Comparison of ENCODE assay signal across 9 mouse cellular contexts in the genomic region with DNA sequence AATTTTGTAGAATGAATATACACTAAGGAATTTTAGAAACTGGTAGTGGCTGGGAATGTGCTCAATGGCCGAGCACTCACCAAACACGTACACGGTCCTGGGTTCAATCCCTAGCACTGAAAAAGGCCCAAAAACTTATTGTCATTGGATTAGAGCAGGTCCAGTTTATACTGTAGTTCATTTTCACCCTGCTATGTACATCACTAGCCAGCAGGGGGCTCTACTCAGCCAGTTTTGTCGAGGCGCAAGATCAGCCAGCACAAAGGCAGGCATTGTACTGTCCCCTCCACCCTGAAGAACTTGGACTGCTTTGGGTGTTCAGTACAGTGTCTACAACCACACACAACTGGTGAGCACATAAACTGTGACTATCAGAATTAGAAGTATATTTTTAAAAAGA. TPM values are rescaled to one million over a fixed set of nuclear protein-coding genes. Genes with fewer than 3 reads are reported as not detected.
DNase-seq lines count a peak whose midpoint lies in the region; ATAC-seq and TF ChIP-seq lines count a peak whose summit lies in the region.
"Had no signal": no experiment of that assay in that cellular context is flagged by ENCODE, and none has a peak within 500 bp of the region (broad histone marks: within the 10 kb centered on the region; RNA-seq: fewer than 3 reads in every experiment).

No protein-coding gene starts in this region.

- TF ChIP-seq CTCF in C2C12 (IDR thresholded peaks at IDR 0.05; ENCODE audit: control insufficient read depth, insufficient read depth, insufficient read length) = peak; percentile 71
- peak; percentile 90 for TF ChIP-seq CTCF in forebrain, postnatal 0 days (IDR thresholded peaks at IDR 0.05; ENCODE audit: low read depth)

- H3K9me3 ChIP-seq in forebrain, postnatal 0 days (ENCODE audit: low read length) = no peaks in the 10 kb centered on the region
- H3K9me3 ChIP-seq in limb, embryonic 14.5 days (ENCODE audit: control insufficient read depth, low read length) = no peaks in the 10 kb centered on the region
- H3K9me3 ChIP-seq: heart, embryonic 13.5 days had no signal

- peaks cover 9% of the 10 kb centered on the region for H3K27me3 ChIP-seq in C2C12 (ENCODE audit: control insufficient read depth, insufficient read depth, insufficient read length)
- 0 out of 2 replicates have a peak, but pooled peaks cover 2% of the 10 kb centered on the region for H3K27me3 ChIP-seq in forebrain, postnatal 0 days (ENCODE audit: insufficient read depth, low read length)
- no peaks in the 10 kb centered on the region for H3K27me3 ChIP-seq in limb, embryonic 14.5 days (ENCODE audit: control insufficient read depth, insufficient read depth, low read length)

- DNase-seq in NIH3T3 (ENCODE audit: low read depth) = peak; percentile 88
- peak; percentile 85 for DNase-seq in cerebellum, adult 9-10 months
- DNase-seq in forebrain, postnatal 0 days = peak; percentile 88
- peak; percentile 26 to 65 for DNase-seq in kidney, adult 8-10 months
- DNase-seq in limb, embryonic 14.5 days (ENCODE audit: low spot score) = peak; percentile 79
- peak; percentile 75 for DNase-seq in neural tube, embryonic 10.5 days (ENCODE audit: extremely low spot score, low spot score)
- DNase-seq in testis, postnatal 14 days (ENCODE audit: low spot score) = peak; percentile 47

- WGBS in forebrain, postnatal 0 days = 5% methylated on average over 5 of the region's 5 CpGs
- 15% methylated on average over 5 of the region's 5 CpGs for WGBS in limb, embryonic 14.5 days

- ATAC-seq in forebrain, postnatal 0 days = peak; percentile 89
- ATAC-seq in limb, embryonic 14.5 days (ENCODE audit: low FRiP score, low read depth) = peak; percentile 73

- no peaks in the 10 kb centered on the region for H3K79me3 ChIP-seq in C2C12 (ENCODE audit: low read depth)

- H3K79me2 ChIP-seq in C2C12 (ENCODE audit: control insufficient read depth, insufficient read depth) = no peaks in the 10 kb centered on the region

- H3K27ac ChIP-seq in forebrain, postnatal 0 days (ENCODE audit: low read depth, low read length) = no peak overlapping the region
- H3K27ac ChIP-seq in limb, embryonic 14.5 days (replicated peaks; ENCODE audit: low read depth, low read length) = no peak overlapping the region
- H3K27ac ChIP-seq: heart, embryonic 13.5 days had no signal

- peaks cover 6% of the 10 kb centered on the region for H3K36me3 ChIP-seq in C2C12 (ENCODE audit: control insufficient read depth, insufficient read depth)
- no peaks in the 10 kb centered on the region for H3K36me3 ChIP-seq in forebrain, postnatal 0 days (ENCODE audit: insufficient read depth)
- peaks cover under 1% of the 10 kb centered on the region; the same call in 1 of the 2 replicates for H3K36me3 ChIP-seq in limb, embryonic 14.5 days (ENCODE audit: control insufficient read depth, insufficient read depth, low read length)

- no peak overlapping the region for H3K9ac ChIP-seq in forebrain, postnatal 0 days
- no peak overlapping the region for H3K9ac ChIP-seq in limb, embryonic 14.5 days (ENCODE audit: low read depth, low read length, severe bottlenecking)
- H3K9ac ChIP-seq: heart, embryonic 13.5 days had no signal

- TF ChIP-seq POLR2A in limb, embryonic 14.5 days (IDR thresholded peaks at IDR 0.05; ENCODE audit: borderline replicate concordance, extremely low read depth, insufficient read depth, insufficient read length) = 0 out of 2 replicates have a peak, but pooled peaks have one; percentile 12

- H3K4me3 ChIP-seq in C2C12 (ENCODE audit: insufficient read depth, poor library complexity, severe bottlenecking) = no peak overlapping the region
- no peak overlapping the region for H3K4me3 ChIP-seq in forebrain, postnatal 0 days (ENCODE audit: low read depth, low read length)
- H3K4me3 ChIP-seq in limb, embryonic 14.5 days (replicated peaks; ENCODE audit: low read length) = no peak overlapping the region
- H3K4me3 ChIP-seq: heart, embryonic 13.5 days had no signal

- H3ac ChIP-seq in C2C12 (ENCODE audit: control insufficient read depth, insufficient read length, low read depth) = no peak overlapping the region

- H3K4me2 ChIP-seq in forebrain, postnatal 0 days (ENCODE audit: low read depth) = no peak overlapping the region
- no peak overlapping the region for H3K4me2 ChIP-seq in limb, embryonic 14.5 days (replicated peaks; ENCODE audit: low read depth, low read length, severe bottlenecking)
- H3K4me2 ChIP-seq: heart, embryonic 13.5 days had no signal

- H3K4me1 ChIP-seq in forebrain, postnatal 0 days (ENCODE audit: insufficient read depth) = no peaks in the 10 kb centered on the region
- H3K4me1 ChIP-seq in limb, embryonic 14.5 days (ENCODE audit: control insufficient read depth, insufficient read depth, low read length) = no peaks in the 10 kb centered on the region

TF ChIP-seq in C2C12, 6 proteins besides CTCF, POLR2A, EP300 and RAD21:
- TF ChIP-seq FOSL1 (IDR thresholded peaks at IDR 0.05; ENCODE audit: insufficient read depth, low read length, poor library complexity, severe bottlenecking) (no peak), MAX (IDR thresholded peaks at IDR 0.05) (no peak), MYOG (IDR thresholded peaks at IDR 0.05; ENCODE audit: control insufficient read depth, extremely low read depth, insufficient read length) (no peak), CEBPB (IDR thresholded peaks at IDR 0.05; ENCODE audit: low read depth) (no peak), USF1 (IDR thresholded peaks at IDR 0.05; ENCODE audit: low read depth) (no peak), MYOD1 (IDR thresholded peaks at IDR 0.05; ENCODE audit: control insufficient read depth, insufficient read length, low read depth) (no peak)

RNA-seq across cellular contexts. Expression of a gene that starts 6.8 kb away (rescaled TPM):
- polyA plus RNA-seq in C2C12 (2012; fragmentation: generic; extraction: Trizol) = 0.11 TPM
- 80.9 and 86.2 TPM in 2 replicates for total RNA-seq in forebrain, postnatal 0 days (2014; rRNA removed)
- polyA plus RNA-seq in forebrain, postnatal 0 days (2015; fragmentation: Nextera tagmentation; extraction: Ambion mirVana) = 18.7 and 21.7 TPM in 2 replicates
- polyA plus RNA-seq in limb, embryonic 14.5 days (2012; rRNA removed) = 16.4 and 23.3 TPM in 2 replicates
- 7.4 and 8.4 TPM in 2 replicates for polyA plus RNA-seq in limb, embryonic 14.5 days (2014; fragmentation: Nextera tagmentation; extraction: Ambion mirVana)

RNA-seq across cellular contexts. Expression of a gene that starts 53.8 kb away (rescaled TPM):
- 12.9 TPM for polyA plus RNA-seq in C2C12 (2012; fragmentation: generic; extraction: Trizol)
- total RNA-seq in forebrain, postnatal 0 days (2014; rRNA removed) = 2.5 and 2.8 TPM in 2 replicates
- 2.5 and 4.6 TPM in 2 replicates for polyA plus RNA-seq in forebrain, postnatal 0 days (2015; fragmentation: Nextera tagmentation; extraction: Ambion mirVana)
- polyA plus RNA-seq in limb, embryonic 14.5 days (2012; rRNA removed) = 4.4 and 6.0 TPM in 2 replicates
- polyA plus RNA-seq in limb, embryonic 14.5 days (2014; fragmentation: Nextera tagmentation; extraction: Ambion mirVana) = 5.8 TPM in 2 replicates

RNA-seq across cellular contexts. Expression of a gene that starts 53.8 kb away (rescaled TPM):
- polyA plus RNA-seq in C2C12 (2012; fragmentation: generic; extraction: Trizol) = 0.07 TPM
- total RNA-seq in forebrain, postnatal 0 days (2014; rRNA removed) = not detected in 2 replicates
- polyA plus RNA-seq in forebrain, postnatal 0 days (2015; fragmentation: Nextera tagmentation; extraction: Ambion mirVana) = 0.05 TPM in 1 of 2 replicates, not detected in the other
- 0.13 and 0.16 TPM in 2 replicates for polyA plus RNA-seq in limb, embryonic 14.5 days (2012; rRNA removed)
- polyA plus RNA-seq in limb, embryonic 14.5 days (2014; fragmentation: Nextera tagmentation; extraction: Ambion mirVana) = 0.84 and 1.1 TPM in 2 replicates
